Mouse (Mus musculus) layer of hippocampus, adult 18-20 months (tissue): Measurements from ENCODE around the gene Hist1h1d. TPM values are rescaled to one million over a fixed set of nuclear protein-coding genes. Genes with fewer than 3 reads are reported as not detected.
A peak's percentile ranks its signal among the peaks of the same experiment; 100 is the strongest.
"Not testable (repeated sequence)": the region's sequence is repeated elsewhere in the genome, so short reads cannot be mapped to it uniquely, and the experiment has no call there.

ENCODE experiments used
- DNase-seq, 2 experiments: peaks; one replicate each; pipeline ENCODE4 v3.0.0; 2022; ENCODE audit warnings: low spot score in 2 of 2
- total RNA-seq, 2 experiments: library from RNA; stranded (reverse); gene quantifications; 2 replicates each; pipeline ENCODE4 v1.2.3; 2021

The Hist1h1d gene
- total RNA-seq, 2 experiments from 2014 or later, result 3.1 to 4.0 TPM

- peak; percentile 69 to 91 for DNase-seq
Observed at GRCm38 (mm10) chr13:23543965-23544786, 8.9 kb upstream of the Hist1h1d start, which contains the start of gene Hist1h3f. TSS of gene Hist1h3f (plus strand) at chr13:23544052.

GRCm38 (mm10) chr13:23544787-23545120 is 8.3 kb upstream of the Hist1h1d start:
- not testable (repeated sequence) for DNase-seq

- DNase-seq, result no peak
Observed at GRCm38 (mm10) chr13:23546694-23547093, 6.4 kb upstream of the Hist1h1d start.

GRCm38 (mm10) chr13:23550761-23551145 is 2.3 kb upstream of the Hist1h1d start:
- DNase-seq, result no peak

- peak; percentile 90 to 95 for DNase-seq
Observed at GRCm38 (mm10) chr13:23551146-23551834, 1.8 kb upstream of the Hist1h1d start, which contains the start of gene Hist1h4f. TSS of gene Hist1h4f (minus strand) at chr13:23551648.

- no peak for DNase-seq
Observed at GRCm38 (mm10) chr13:23551931-23552914, 839 bp upstream of the Hist1h1d start.

- no peak for DNase-seq
Observed at GRCm38 (mm10) chr13:23554393-23554792, 1.3 kb downstream of the Hist1h1d start.

- peak; percentile 73 to 90 for DNase-seq
Observed at GRCm38 (mm10) chr13:23554925-23555838, 2.1 kb downstream of the Hist1h1d start.

GRCm38 (mm10) chr13:23555839-23556416 is 2.9 kb downstream of the Hist1h1d start:
- DNase-seq, result peak; percentile 73 to 90

- no peak for DNase-seq
Observed at GRCm38 (mm10) chr13:23556906-23557305, 3.8 kb downstream of the Hist1h1d start.

- DNase-seq, result not testable (repeated sequence)
Observed at GRCm38 (mm10) chr13:23560699-23561098, 7.6 kb downstream of the Hist1h1d start.

GRCm38 (mm10) chr13:23561531-23561882 is 8.4 kb downstream of the Hist1h1d start:
- not testable (repeated sequence) for DNase-seq

GRCm38 (mm10) chr13:23561883-23562659 is 9.0 kb downstream of the Hist1h1d start, which contains the start of gene Hist1h3e:
TSS of gene Hist1h3e (minus strand) at chr13:23562369.
- peak; percentile 92 to 97 for DNase-seq

GRCm38 (mm10) chr13:23562699-23563462 is 9.8 kb downstream of the Hist1h1d start:
- peak in 1 of 2 experiments; percentile 66 for DNase-seq

GRCm38 (mm10) chr13:23564482-23564881 is 11.4 kb downstream of the Hist1h1d start:
- no peak for DNase-seq

GRCm38 (mm10) chr13:23570261-23571021 is 17.4 kb downstream of the Hist1h1d start:
- DNase-seq, result not testable (repeated sequence)

- DNase-seq, result peak; percentile 78 to 88
Observed at GRCm38 (mm10) chr13:23571022-23571503, 18.0 kb downstream of the Hist1h1d start, which contains the start of the genes Hist1h2ae and Hist1h2bg. TSS of gene Hist1h2ae (minus strand) at chr13:23571220. TSS of gene Hist1h2bg (plus strand) at chr13:23571396.
